Mouse (Mus musculus) layer of hippocampus, adult 11-12 months (tissue): ENCODE data around the gene Fosl2.

Experiments
- DNase-seq: peaks from one replicate; pipeline ENCODE4 v3.0.0; 2022; ENCODE audit warnings: low spot score

Gene Fosl2

DNA sequence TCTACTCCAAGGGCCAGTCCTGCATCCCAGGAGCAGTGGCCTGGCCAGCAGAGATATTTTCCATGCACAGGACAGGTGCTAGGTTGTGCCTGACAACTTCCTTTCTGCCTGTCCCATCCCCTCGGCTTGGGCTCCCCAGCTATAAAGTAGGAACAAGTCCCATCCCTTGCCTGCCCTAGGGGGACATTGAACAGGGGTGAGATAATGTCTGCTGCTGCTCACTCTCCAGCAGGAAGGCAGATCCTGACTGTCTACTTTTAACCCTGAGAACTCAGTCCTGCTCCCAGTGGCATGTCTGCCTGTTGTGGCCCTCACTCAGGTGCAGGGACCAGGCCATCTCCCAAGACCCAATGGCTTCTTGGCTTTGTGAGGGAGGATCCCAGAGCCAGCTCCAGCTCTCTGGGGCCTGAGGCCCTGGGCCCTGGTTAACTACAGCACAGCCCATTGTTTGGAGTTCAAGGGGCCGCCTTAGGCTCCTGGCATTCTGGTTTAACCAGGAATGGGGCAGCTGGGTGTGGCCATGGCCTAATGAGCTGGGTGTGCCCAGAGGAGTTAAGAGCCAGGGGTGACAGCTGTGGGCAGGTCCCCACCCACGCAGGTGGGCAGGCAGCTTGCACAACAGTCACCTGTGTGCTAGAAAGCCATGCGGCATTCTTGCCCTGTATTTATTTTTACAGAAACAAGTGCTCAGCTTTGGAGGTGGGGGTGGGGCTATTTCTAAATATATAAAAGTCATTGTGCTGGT lies 47.5 kb downstream of the Fosl2 start:
- DNase-seq: no peak

- no peak for DNase-seq
Observed at GRCm38 (mm10) chr5:32187717-32188116, 52.1 kb downstream of the Fosl2 start.

GRCm38 (mm10) chr5:32191259-32191658 lies 55.7 kb downstream of the Fosl2 start:
- DNase-seq: no peak

DNA sequence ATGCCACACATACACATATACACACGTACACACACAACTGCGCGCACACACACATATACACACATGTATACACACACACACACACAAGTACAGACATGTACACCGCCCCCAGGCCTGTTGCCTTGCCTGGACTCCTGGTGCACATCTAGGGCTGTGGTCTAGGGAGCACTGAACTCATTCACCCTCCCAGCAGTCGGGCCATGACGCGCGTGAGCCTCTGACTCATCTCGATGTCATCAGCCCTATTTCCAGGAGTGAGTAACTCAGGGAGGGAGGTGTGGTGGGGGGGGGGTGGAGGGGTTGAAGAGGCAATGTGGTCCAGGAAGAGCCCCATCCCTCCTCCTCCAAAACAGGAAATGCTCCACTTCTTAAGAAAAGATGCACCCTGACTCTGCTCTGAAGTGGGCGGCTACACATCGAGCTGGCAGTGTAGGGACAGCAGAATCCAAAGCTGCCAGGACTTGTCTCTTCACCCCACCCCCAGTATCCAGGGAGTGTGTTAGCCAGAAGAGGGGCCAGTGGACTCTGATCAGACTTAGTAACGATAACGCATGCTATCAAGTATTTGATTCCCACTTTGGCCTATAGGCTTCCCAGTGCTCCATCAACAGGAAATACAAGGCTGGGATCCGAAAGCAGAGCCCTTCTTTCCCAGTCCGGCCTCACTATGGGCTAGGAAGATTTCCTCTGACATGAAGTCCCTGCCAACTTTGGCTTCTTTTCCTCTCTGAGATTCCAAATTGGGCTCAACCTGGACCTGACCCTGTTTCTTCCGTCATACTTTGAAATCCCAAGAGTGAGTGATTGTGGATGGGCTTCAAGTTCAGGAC lies 56.6 kb downstream of the Fosl2 start:
- DNase-seq: no peak

DNA sequence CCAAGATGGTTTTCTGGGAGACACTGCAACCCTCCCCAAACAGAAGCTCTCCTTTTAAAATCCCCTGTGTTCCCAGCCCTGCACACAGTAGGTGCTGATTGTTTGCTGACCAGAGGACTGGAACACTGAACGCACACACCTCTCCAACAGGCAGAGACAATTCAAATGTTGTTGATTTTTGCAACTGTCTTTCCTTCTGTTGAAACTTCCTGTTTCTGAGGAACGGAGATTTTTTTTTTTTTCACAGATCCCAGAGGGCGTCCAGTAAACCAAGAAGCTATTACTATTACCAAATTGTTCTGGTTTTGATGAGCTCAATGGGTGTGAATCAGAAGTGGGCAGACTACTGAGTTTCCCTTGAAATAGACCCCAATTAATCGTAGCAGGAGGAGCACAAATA lies 58.6 kb downstream of the Fosl2 start:
- no peak for DNase-seq

DNA sequence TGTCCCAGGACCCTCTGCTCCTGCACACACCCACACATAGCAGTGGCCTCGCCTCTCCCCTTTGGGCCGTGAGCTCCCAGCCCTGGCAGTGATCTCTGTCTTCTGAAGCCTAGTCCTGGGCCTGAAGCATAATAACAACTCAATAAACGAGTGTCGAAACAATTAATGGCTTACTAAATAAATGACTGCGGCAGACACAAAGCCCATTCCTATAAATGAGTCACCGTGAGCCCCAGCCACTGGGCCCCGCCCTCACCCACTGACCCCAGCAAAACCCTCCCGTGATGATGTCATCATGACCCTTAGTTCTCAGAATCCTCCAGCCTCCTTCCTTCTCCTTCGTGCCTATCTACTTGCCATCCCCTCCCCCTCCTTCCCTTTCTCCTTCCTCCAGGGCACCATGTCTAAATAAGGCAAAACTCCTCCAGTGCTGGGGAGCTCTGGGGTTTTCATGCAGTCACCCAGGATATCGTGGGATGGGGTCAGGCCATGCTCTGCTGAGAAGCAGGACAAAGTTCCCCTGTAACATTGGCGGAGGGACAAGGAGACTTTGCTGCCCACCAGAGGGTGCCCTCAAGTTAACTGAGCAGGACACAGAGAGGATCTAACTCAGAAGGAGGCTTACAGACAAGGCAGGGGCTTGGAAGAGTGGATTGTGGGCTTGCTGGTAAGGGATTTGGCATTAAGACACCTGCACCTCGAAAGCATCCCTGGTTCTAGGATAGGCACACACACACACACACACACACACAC lies 60.4 kb downstream of the Fosl2 start:
- DNase-seq: no peak

DNA sequence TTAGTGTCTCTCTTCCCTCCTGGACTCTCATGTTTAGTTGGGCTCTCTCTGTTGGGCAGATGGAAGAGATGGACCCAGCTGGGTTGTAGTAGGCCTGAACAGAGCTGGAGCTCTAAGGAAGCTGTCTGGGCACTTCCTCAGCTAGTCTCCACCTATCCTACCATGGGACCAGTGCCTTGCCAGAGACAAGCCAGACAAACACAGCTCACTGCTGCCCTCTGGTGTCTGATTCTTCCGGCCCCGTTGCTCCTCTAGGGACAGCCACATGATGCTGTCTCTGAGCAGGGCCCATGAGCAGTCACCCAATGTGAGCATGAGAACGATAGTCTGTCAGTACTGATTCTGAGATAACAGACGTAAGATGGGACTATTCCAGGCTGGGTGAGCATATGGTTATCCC lies 62.1 kb downstream of the Fosl2 start:
- peak; percentile 97 for DNase-seq

- DNase-seq: no peak
Observed at GRCm38 (mm10) chr5:32199136-32199535, 63.5 kb downstream of the Fosl2 start.

DNA sequence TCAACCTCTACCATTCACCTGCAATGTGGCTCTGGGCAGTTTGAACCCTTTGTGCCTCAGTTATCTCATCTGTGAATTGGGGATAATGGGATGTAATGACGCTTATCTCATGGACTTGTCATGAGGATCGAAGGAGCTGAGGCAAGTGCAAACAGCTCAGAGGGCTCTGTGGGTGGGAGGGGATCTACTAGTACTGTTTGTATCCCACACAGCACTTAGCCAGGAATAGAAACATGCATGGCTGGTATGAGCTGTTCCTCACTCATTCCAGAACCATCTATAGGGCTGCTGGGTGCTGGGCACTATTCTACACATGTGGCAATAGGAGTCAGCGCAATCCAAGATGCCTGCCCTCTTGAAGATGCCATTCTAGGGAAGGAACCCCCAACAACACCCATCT lies 64.0 kb downstream of the Fosl2 start:
- DNase-seq: peak; percentile 12

GRCm38 (mm10) chr5:32204653-32205052 lies 69.1 kb downstream of the Fosl2 start:
- DNase-seq: no peak

GRCm38 (mm10) chr5:32206726-32207125 lies 71.1 kb downstream of the Fosl2 start:
- peak; percentile 51 for DNase-seq
